Mouse (Mus musculus) spleen, postnatal 36 days (tissue): ENCODE data around the gene Pdzk1ip1.
A peak's percentile ranks its signal among the peaks of the same experiment; 100 is the strongest.

Experiments used
- DNase-seq, 2 experiments: peaks; one replicate each; pipeline ENCODE4 v3.0.0; 2022; ENCODE audit warnings: low spot score in 2 of 2, mixed read lengths in 1 of 2

The Pdzk1ip1 gene

GRCm38 (mm10) chr4:115088611-115089338 lies at the start of gene Pdzk1ip1:
TSS of gene Pdzk1ip1 (plus strand) at chr4:115088708.
- peak; percentile 22 to 49 for DNase-seq

- no peak for DNase-seq
These were observed 42.9 kb upstream of the Pdzk1ip1 start for GRCm38 (mm10) chr4:115045621-115046020.

- peak; percentile 55 to 72 for DNase-seq
These were observed 40.8 kb upstream of the Pdzk1ip1 start for GRCm38 (mm10) chr4:115047750-115048149.

- peak in 1 of 2 experiments; percentile 58 for DNase-seq
These were observed 40.3 kb upstream of the Pdzk1ip1 start for GRCm38 (mm10) chr4:115048190-115048589.

GRCm38 (mm10) chr4:115051245-115051644 lies 37.3 kb upstream of the Pdzk1ip1 start:
- DNase-seq, result no peak

GRCm38 (mm10) chr4:115052343-115053005 lies 36.0 kb upstream of the Pdzk1ip1 start:
- peak; percentile 23 to 30 for DNase-seq

GRCm38 (mm10) chr4:115055044-115055443 lies 33.5 kb upstream of the Pdzk1ip1 start:
- DNase-seq, result no peak

- DNase-seq, result no peak
These were observed 32.8 kb upstream of the Pdzk1ip1 start for GRCm38 (mm10) chr4:115055691-115056090.

- DNase-seq, result peak; percentile 54 to 73
These were observed 32.1 kb upstream of the Pdzk1ip1 start, which contains the start of gene Tal1 for GRCm38 (mm10) chr4:115056371-115056920. TSS of gene Tal1 (plus strand) at chr4:115056426.

GRCm38 (mm10) chr4:115056921-115057673 lies 31.4 kb upstream of the Pdzk1ip1 start:
- DNase-seq, result peak; percentile 15 to 39

- no peak for DNase-seq
These were observed 30.7 kb upstream of the Pdzk1ip1 start for GRCm38 (mm10) chr4:115057674-115058316.

GRCm38 (mm10) chr4:115058317-115058761 lies 30.2 kb upstream of the Pdzk1ip1 start:
- peak in 1 of 2 experiments; percentile 14 for DNase-seq

GRCm38 (mm10) chr4:115058871-115059590 lies 29.5 kb upstream of the Pdzk1ip1 start:
- peak; percentile 22 to 38 for DNase-seq

GRCm38 (mm10) chr4:115059871-115060270 lies 28.6 kb upstream of the Pdzk1ip1 start:
- no peak for DNase-seq

- DNase-seq, result no peak
These were observed 27.8 kb upstream of the Pdzk1ip1 start for GRCm38 (mm10) chr4:115060753-115061152.

- DNase-seq, result no peak
These were observed 26.0 kb upstream of the Pdzk1ip1 start for GRCm38 (mm10) chr4:115062540-115062874.

GRCm38 (mm10) chr4:115062875-115063517 lies 25.5 kb upstream of the Pdzk1ip1 start:
- no peak for DNase-seq

- no peak for DNase-seq
These were observed 24.8 kb upstream of the Pdzk1ip1 start for GRCm38 (mm10) chr4:115063518-115064239.

GRCm38 (mm10) chr4:115071668-115072067 lies 16.8 kb upstream of the Pdzk1ip1 start:
- DNase-seq, result no peak

GRCm38 (mm10) chr4:115074789-115075188 lies 13.7 kb upstream of the Pdzk1ip1 start:
- no peak for DNase-seq
